Mouse (Mus musculus): Measurements from ENCODE around the gene Pif1.

- TF ChIP-seq GATA1 (IDR thresholded peaks at IDR 0.05; ENCODE audit: borderline replicate concordance, low read length) (no peak), FLI1 (IDR thresholded peaks at IDR 0.05; ENCODE audit: low read length) (no peak)
Observed at GRCm38 (mm10) chr9:65639065-65639464, 52.1 kb downstream of the Pif1 start.

All from megakaryocyte, embryonic 14.5 days (primary cell).